Mouse (Mus musculus): ENCODE measurements around the gene Slc35f5.
A peak's percentile ranks its signal among the peaks of the same experiment; 100 is the strongest.

Slc35f5 gene

GRCm38 (mm10) chr1:125560259-125561192 lies at the start of gene Slc35f5:
Gene Slc35f5, plus strand, starts transcription at chr1:125560595.
- DNase-seq (ENCODE audit: low read depth, low spot score) = peak; percentile 91

- no peak for DNase-seq (ENCODE audit: low read depth, low spot score)
These were observed 45.7 kb upstream of the Slc35f5 start for GRCm38 (mm10) chr1:125514706-125515105.

- DNase-seq (ENCODE audit: low read depth, low spot score) = peak; percentile 62
These were observed 43.3 kb upstream of the Slc35f5 start for GRCm38 (mm10) chr1:125516910-125517659.

GRCm38 (mm10) chr1:125519107-125519611 lies 41.2 kb upstream of the Slc35f5 start:
- DNase-seq (ENCODE audit: low read depth, low spot score) = peak; percentile 89

GRCm38 (mm10) chr1:125525965-125526665 lies 34.3 kb upstream of the Slc35f5 start:
- DNase-seq (ENCODE audit: low read depth, low spot score) = peak; percentile 94

GRCm38 (mm10) chr1:125526666-125527004 lies 33.8 kb upstream of the Slc35f5 start:
- DNase-seq (ENCODE audit: low read depth, low spot score) = no peak

- DNase-seq (ENCODE audit: low read depth, low spot score) = peak; percentile 20
These were observed 33.0 kb upstream of the Slc35f5 start for GRCm38 (mm10) chr1:125527364-125527763.

GRCm38 (mm10) chr1:125533180-125533912 lies 27.0 kb upstream of the Slc35f5 start:
- peak; percentile 96 for DNase-seq (ENCODE audit: low read depth, low spot score)

- DNase-seq (ENCODE audit: low read depth, low spot score) = no peak
These were observed 23.3 kb upstream of the Slc35f5 start for GRCm38 (mm10) chr1:125537131-125537530.

- DNase-seq (ENCODE audit: low read depth, low spot score) = peak; percentile 47
These were observed 22.6 kb upstream of the Slc35f5 start for GRCm38 (mm10) chr1:125537776-125538175.

GRCm38 (mm10) chr1:125539312-125539711 lies 21.1 kb upstream of the Slc35f5 start:
- no peak for DNase-seq (ENCODE audit: low read depth, low spot score)

- DNase-seq (ENCODE audit: low read depth, low spot score) = no peak
These were observed 18.1 kb upstream of the Slc35f5 start for GRCm38 (mm10) chr1:125542008-125542999.

GRCm38 (mm10) chr1:125549872-125550271 lies 10.5 kb upstream of the Slc35f5 start:
- DNase-seq (ENCODE audit: low read depth, low spot score) = no peak

- no peak for DNase-seq (ENCODE audit: low read depth, low spot score)
These were observed 10.0 kb upstream of the Slc35f5 start for GRCm38 (mm10) chr1:125550359-125550758.

- DNase-seq (ENCODE audit: low read depth, low spot score) = no peak
These were observed 8.8 kb upstream of the Slc35f5 start for GRCm38 (mm10) chr1:125551564-125551963.

GRCm38 (mm10) chr1:125559261-125559660 lies 1.1 kb upstream of the Slc35f5 start:
- peak; percentile 63 for DNase-seq (ENCODE audit: low read depth, low spot score)

- DNase-seq (ENCODE audit: low read depth, low spot score) = no peak
These were observed 674 bp upstream of the Slc35f5 start for GRCm38 (mm10) chr1:125559721-125560120.

GRCm38 (mm10) chr1:125561206-125561605 lies 811 bp downstream of the Slc35f5 start:
- DNase-seq (ENCODE audit: low read depth, low spot score) = peak; percentile 38

GRCm38 (mm10) chr1:125561841-125562240 lies 1.4 kb downstream of the Slc35f5 start:
- DNase-seq (ENCODE audit: low read depth, low spot score) = peak; percentile 16

- DNase-seq (ENCODE audit: low read depth, low spot score) = no peak
These were observed 7.7 kb downstream of the Slc35f5 start for GRCm38 (mm10) chr1:125568126-125568525.
